Mouse (Mus musculus) intestine, embryonic 14.5 days (tissue): ENCODE measurements at regions not wholly inside any gene's neighbourhood (a gene's known extent, or its start where the extent isn't known, plus 50 kb on each side); places are given as distances from the start of the nearest gene placed in this dataset.

Experiments
- ATAC-seq: fragments of 200-750 bp; cut with Nextera tagmentation; replicated peaks from 2 replicates; pipeline ENCODE4 v1.8.0; 2017; ENCODE audit warnings: low read depth, moderate number of reproducible peaks, moderate TSS enrichment, moderate library complexity; ENCODE audit not compliant: low FRiP score, low TSS enrichment
- DNase-seq: peaks from one replicate; pipeline ENCODE4 v3.0.0-alpha.2; 2018; ENCODE audit warnings: low spot score
- H3K27ac ChIP-seq: fragments of 300-500 bp; sonication (generic); 2 replicates; pipeline ENCODE4 v1.5.1; 2014; ENCODE audit warnings: low read depth, mild to moderate bottlenecking, control low read depth
- H3K27me3 ChIP-seq: fragments of 300-500 bp; sonication (generic); replicated peaks from 2 replicates; pipeline ENCODE4 v1.6.1; 2014; ENCODE audit warnings: low read length, control low read depth; ENCODE audit not compliant: control insufficient read depth, insufficient read depth
- H3K36me3 ChIP-seq: fragments of 300-500 bp; sonication (generic); 2 replicates; pipeline ENCODE4 v1.6.1; 2014; ENCODE audit warnings: low read length, control low read depth; ENCODE audit not compliant: control insufficient read depth, insufficient read depth
- H3K4me1 ChIP-seq: fragments of 300-500 bp; sonication (generic); replicated peaks from 2 replicates; pipeline ENCODE4 v1.6.1; 2014; ENCODE audit warnings: low read length, control low read depth, mixed read lengths; ENCODE audit not compliant: control insufficient read depth, insufficient read depth
- H3K4me2 ChIP-seq: fragments of 300-500 bp; sonication (generic); 2 replicates; pipeline ENCODE4 v1.6.1; 2014; ENCODE audit warnings: low read length
- H3K4me3 ChIP-seq: fragments of 300-500 bp; sonication (generic); 2 replicates; pipeline ENCODE4 v1.5.1; 2014; ENCODE audit warnings: low read depth, low read length, control low read depth, mixed read lengths
- H3K9ac ChIP-seq: fragments of 300-500 bp; sonication (generic); 2 replicates; pipeline ENCODE4 v1.6.1; 2014; ENCODE audit warnings: mild to moderate bottlenecking, low read length
- H3K9me3 ChIP-seq: fragments of 300-500 bp; sonication (generic); 2 replicates; pipeline ENCODE4 v1.6.1; 2016; ENCODE audit warnings: low read length, control low read depth; ENCODE audit not compliant: control insufficient read depth
- WGBS: fragments of 180-500 bp; shearing (Covaris S2); extraction: QIAGEN DNeasy Blood & Tissue Kit; methylation state at CpG from one replicate; pipeline ENCODE4 v1.1.7; 2014; 5-methylcytosine and 5-hydroxymethylcytosine counted together

GRCm38 (mm10) chr6:93070916-93071315 lies 127.6 kb upstream of the Adamts9 start:
- Histone ChIP-seq H3K4me1 (peaks cover 13% of the 10 kb centered on the region), H3K9ac (no peak overlapping the region), H3K36me3 (no peaks in the 10 kb centered on the region), H3K9me3 (no peaks in the 10 kb centered on the region), H3K27ac (no peak overlapping the region), H3K27me3 (no peaks in the 10 kb centered on the region), H3K4me3 (no peak overlapping the region), H3K4me2 (no peak overlapping the region)
- no peak for DNase-seq
- WGBS: 86% methylated on average over 5 of the region's 5 CpGs
- no peak for ATAC-seq

GRCm38 (mm10) chr6:93067808-93068207 lies 124.5 kb upstream of the Adamts9 start:
- Histone ChIP-seq H3K4me3 (no peak overlapping the region), H3K9ac (no peak overlapping the region), H3K9me3 (no peaks in the 10 kb centered on the region), H3K27ac (no peak overlapping the region), H3K36me3 (no peaks in the 10 kb centered on the region), H3K4me1 (peaks cover 19% of the 10 kb centered on the region), H3K27me3 (no peaks in the 10 kb centered on the region), H3K4me2 (no peak overlapping the region)
- WGBS: 91% methylated on average over 5 of the region's 5 CpGs
- DNase-seq (no peak), ATAC-seq (no peak)

- no peak for DNase-seq
- 29% methylated on average over 11 of the region's 11 CpGs for WGBS
- Histone ChIP-seq H3K27me3 (no peaks in the 10 kb centered on the region), H3K4me1 (peaks cover 19% of the 10 kb centered on the region), H3K4me3 (no peak overlapping the region), H3K36me3 (no peaks in the 10 kb centered on the region), H3K9me3 (no peaks in the 10 kb centered on the region), H3K27ac (peak overlapping the region; percentile 51; the same call in 1 of the 2 replicates), H3K9ac (no peak overlapping the region), H3K4me2 (peak overlapping the region; percentile 38)
- ATAC-seq: no peak
These were observed 123.5 kb upstream of the Adamts9 start for GRCm38 (mm10) chr6:93066553-93067376.

- H3K4me3 ChIP-seq: no peak overlapping the region
- DNase-seq (peak; percentile 63), ATAC-seq (no peak)
- H3K4me1 ChIP-seq: peaks cover 19% of the 10 kb centered on the region
- no peak overlapping the region for H3K9ac ChIP-seq
- WGBS: 52% methylated on average over 12 of the region's 12 CpGs
- no peaks in the 10 kb centered on the region for H3K36me3 ChIP-seq
- H3K27ac ChIP-seq: peak overlapping the region; percentile 51; the same call in 1 of the 2 replicates
- H3K4me2 ChIP-seq: peak overlapping the region; percentile 38
- no peaks in the 10 kb centered on the region for H3K27me3 ChIP-seq
- no peaks in the 10 kb centered on the region for H3K9me3 ChIP-seq
These were observed 122.7 kb upstream of the Adamts9 start for GRCm38 (mm10) chr6:93065917-93066552.

GRCm38 (mm10) chr6:93065366-93065765 lies 122.1 kb upstream of the Adamts9 start:
- Histone ChIP-seq H3K27ac (no peak overlapping the region), H3K4me2 (no peak overlapping the region), H3K27me3 (no peaks in the 10 kb centered on the region), H3K36me3 (no peaks in the 10 kb centered on the region), H3K9me3 (no peaks in the 10 kb centered on the region), H3K9ac (no peak overlapping the region), H3K4me1 (peaks cover 19% of the 10 kb centered on the region), H3K4me3 (no peak overlapping the region)
- DNase-seq: no peak
- 52% methylated on average over 6 of the region's 6 CpGs for WGBS
- no peak for ATAC-seq

GRCm38 (mm10) chr6:93064366-93064765 lies 121.1 kb upstream of the Adamts9 start:
- H3K36me3 ChIP-seq: no peaks in the 10 kb centered on the region
- H3K27me3 ChIP-seq: no peaks in the 10 kb centered on the region
- H3K4me1 ChIP-seq: peaks cover 19% of the 10 kb centered on the region
- 61% methylated on average over 7 of the region's 7 CpGs for WGBS
- ATAC-seq (no peak), DNase-seq (no peak)
- no peak overlapping the region for H3K27ac ChIP-seq
- H3K4me3 ChIP-seq: no peak overlapping the region
- no peaks in the 10 kb centered on the region for H3K9me3 ChIP-seq
- H3K4me2 ChIP-seq: no peak overlapping the region
- no peak overlapping the region for H3K9ac ChIP-seq

GRCm38 (mm10) chr6:93061741-93062140 lies 118.4 kb upstream of the Adamts9 start:
- no peak for DNase-seq
- H3K36me3 ChIP-seq: no peaks in the 10 kb centered on the region
- no peak for ATAC-seq
- H3K27me3 ChIP-seq: no peaks in the 10 kb centered on the region
- H3K4me3 ChIP-seq: no peak overlapping the region
- H3K4me2 ChIP-seq: no peak overlapping the region
- WGBS: 72% methylated on average over 3 of the region's 3 CpGs
- H3K9me3 ChIP-seq: no peaks in the 10 kb centered on the region
- H3K4me1 ChIP-seq: peaks cover 15% of the 10 kb centered on the region
- no peak overlapping the region for H3K9ac ChIP-seq
- no peak overlapping the region for H3K27ac ChIP-seq

GRCm38 (mm10) chr6:93045524-93045923 lies 102.2 kb upstream of the Adamts9 start:
- no peak for DNase-seq
- no peak overlapping the region for H3K9ac ChIP-seq
- H3K4me3 ChIP-seq: no peak overlapping the region
- no peaks in the 10 kb centered on the region for H3K4me1 ChIP-seq
- H3K27ac ChIP-seq: no peak overlapping the region
- no peaks in the 10 kb centered on the region for H3K27me3 ChIP-seq
- no peaks in the 10 kb centered on the region for H3K36me3 ChIP-seq
- WGBS: 65% methylated on average over 2 of the region's 2 CpGs
- no peaks in the 10 kb centered on the region for H3K9me3 ChIP-seq
- no peak for ATAC-seq
- H3K4me2 ChIP-seq: no peak overlapping the region
